Mouse (Mus musculus) thymus, adult 2 months (tissue): Measurements from ENCODE around the gene Capn7. TPM values are rescaled to one million over a fixed set of nuclear protein-coding genes. Genes with fewer than 3 reads are reported as not detected.
A peak's percentile ranks its signal among the peaks of the same experiment; 100 is the strongest.

Experiments
- DNase-seq: peaks from one replicate; pipeline ENCODE4 v3.0.0; 2021
- H3K27ac ChIP-seq: fragments of 200-500 bp; 2 replicates; pipeline ENCODE4 v1.5.1; 2012; ENCODE audit warnings: low read length, control low read depth; ENCODE audit not compliant: control insufficient read depth, insufficient read depth
- H3K27me3 ChIP-seq: fragments of 200-500 bp; 2 replicates; pipeline ENCODE4 v1.6.1; 2012; ENCODE audit warnings: mild to moderate bottlenecking, low read length, moderate library complexity, mixed read lengths; ENCODE audit not compliant: control insufficient read depth, insufficient read depth
- H3K36me3 ChIP-seq: fragments of 200-500 bp; 2 replicates; pipeline ENCODE4 v1.6.1; 2012; ENCODE audit warnings: mild to moderate bottlenecking, low read length, moderate library complexity; ENCODE audit not compliant: control insufficient read depth, insufficient read depth
- H3K4me1 ChIP-seq: fragments of 200-500 bp; replicated peaks from 2 replicates; pipeline ENCODE4 v1.6.1; 2012; ENCODE audit warnings: low read length; ENCODE audit not compliant: control insufficient read depth, insufficient read depth
- H3K4me3 ChIP-seq: fragments of 200-500 bp; 2 replicates; pipeline ENCODE4 v1.5.1; 2012; ENCODE audit warnings: mild to moderate bottlenecking, low read length, control low read depth, moderate library complexity; ENCODE audit not compliant: control insufficient read depth, insufficient read depth
- CTCF ChIP-seq: fragments of 200-500 bp; IDR thresholded peaks from 2 replicates; pipeline ENCODE4 v1.5.1; 2012; ENCODE audit warnings: mild to moderate bottlenecking, control low read depth, low read length, moderate library complexity, borderline replicate concordance; ENCODE audit not compliant: control insufficient read depth, poor library complexity, insufficient read depth; ENCODE audit errors: extremely low read depth
- POLR2A ChIP-seq: fragments of 200-500 bp; IDR thresholded peaks from 2 replicates; pipeline ENCODE4 v1.6.1; 2012; ENCODE audit warnings: mild to moderate bottlenecking, low read length, control low read depth, moderate library complexity; ENCODE audit not compliant: control insufficient read depth, poor library complexity, insufficient read depth; ENCODE audit errors: extremely low read depth
- WGBS: fragments of 180-500 bp; shearing (Covaris S2); methylation state at CpG from one replicate; pipeline ENCODE4 v1.1.7; 2018; 5-methylcytosine and 5-hydroxymethylcytosine counted together
- polyA plus RNA-seq: library from polyadenylated mRNA; depleted of rRNA; stranded (reverse); fragments of >200 nt; gene quantifications from 2 replicates; pipeline ENCODE4 v1.2.3, GENCODE M21; 2012

Gene Capn7
- polyA plus RNA-seq, 1 experiment = 24.2 TPM

DNA sequence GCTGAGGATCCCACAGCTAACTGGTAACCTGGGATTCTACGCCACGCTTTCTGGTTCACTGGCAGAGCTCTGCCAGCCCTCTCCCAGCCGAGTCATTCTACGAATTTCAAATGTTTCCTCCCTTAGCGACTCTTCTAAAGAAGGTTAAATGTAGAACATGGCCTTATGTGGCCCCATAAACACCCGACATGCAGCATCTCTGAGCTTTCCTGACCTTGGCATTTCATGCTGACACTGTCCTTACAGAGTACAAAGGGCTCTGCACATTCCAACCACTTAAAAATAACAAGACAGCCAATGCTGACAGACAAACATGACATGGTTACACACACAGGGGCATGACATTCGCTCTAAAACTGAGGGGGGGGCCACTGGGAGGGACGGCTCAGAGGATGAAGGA, 72.2 kb downstream of the Capn7 start:
- Histone ChIP-seq H3K4me3 (no peak overlapping the region), H3K27me3 (no peaks in the 10 kb centered on the region), H3K36me3 (no peaks in the 10 kb centered on the region), H3K27ac (no peak overlapping the region), H3K4me1 (peaks cover 20% of the 10 kb centered on the region)
- no peak for DNase-seq
- 86% methylated on average over 8 of the region's 8 CpGs for WGBS
- TF ChIP-seq POLR2A (no peak), CTCF (no peak)

DNA sequence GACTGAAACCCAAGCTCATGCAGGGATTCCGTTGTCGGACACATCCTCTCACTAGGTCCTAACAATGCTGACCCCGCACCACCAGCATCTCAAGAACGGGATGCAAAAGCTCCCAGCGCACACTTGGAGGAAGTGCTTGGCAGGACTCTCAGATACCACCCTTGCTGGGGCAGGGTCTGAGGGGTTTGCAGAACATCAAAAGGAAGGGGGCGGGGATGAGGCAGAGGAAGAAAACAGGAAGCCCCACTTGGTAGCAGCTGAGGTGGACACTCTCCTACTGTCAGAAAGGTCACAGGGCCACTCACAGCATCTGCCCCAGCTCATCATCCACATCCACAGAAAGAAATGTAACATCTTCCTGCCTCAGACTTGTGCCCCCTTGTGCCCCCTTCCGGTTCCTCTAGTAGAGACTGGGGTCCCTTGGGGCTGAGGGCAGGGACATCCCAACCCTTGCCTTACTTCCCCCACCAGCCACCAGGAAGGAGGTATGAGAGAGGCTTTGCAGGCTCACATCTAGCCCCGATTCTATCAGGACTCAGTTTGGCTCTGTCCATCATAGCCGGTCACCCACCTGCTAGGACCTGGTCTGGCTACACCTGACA, 73.8 kb downstream of the Capn7 start:
- peaks cover 33% of the 10 kb centered on the region for H3K4me1 ChIP-seq
- H3K27ac ChIP-seq = no peak overlapping the region
- 92% methylated on average over 9 of the region's 9 CpGs for WGBS

DNA sequence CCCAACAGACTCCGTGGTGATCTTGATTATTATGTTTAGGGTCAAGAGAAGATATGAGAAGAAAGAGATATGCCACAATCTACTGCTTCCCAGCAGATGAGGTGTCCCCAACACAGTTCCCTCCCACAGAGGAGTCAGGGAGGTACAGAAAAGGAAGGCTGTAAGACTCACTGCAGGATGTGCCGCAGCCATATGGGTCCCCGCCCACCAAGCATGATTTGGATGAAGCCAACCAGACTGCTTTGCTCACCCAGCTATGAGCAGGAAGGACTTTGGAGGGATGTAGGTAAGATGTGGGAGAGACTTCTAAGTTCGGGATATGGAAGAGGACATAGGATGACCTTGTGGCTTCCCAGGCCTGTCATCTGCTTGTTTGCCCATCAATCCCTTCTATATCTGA, 74.3 kb downstream of the Capn7 start:
- no peak overlapping the region for H3K27ac ChIP-seq
- WGBS = 97% methylated on average over 4 of the region's 4 CpGs
- no peaks in the 10 kb centered on the region for H3K36me3 ChIP-seq
- H3K4me1 ChIP-seq = peaks cover 38% of the 10 kb centered on the region
- no peak for TF ChIP-seq POLR2A
- TF ChIP-seq CTCF = no peak
- DNase-seq = no peak
- H3K4me3 ChIP-seq = no peak overlapping the region
- no peaks in the 10 kb centered on the region for H3K27me3 ChIP-seq

More for the DNA sequence above, 73.8 kb downstream of the Capn7 start:
- TF ChIP-seq CTCF = no peak
- TF ChIP-seq POLR2A = no peak
- no peak for DNase-seq
- Histone ChIP-seq H3K27me3 (no peaks in the 10 kb centered on the region), H3K4me3 (no peak overlapping the region), H3K36me3 (no peaks in the 10 kb centered on the region)

DNA sequence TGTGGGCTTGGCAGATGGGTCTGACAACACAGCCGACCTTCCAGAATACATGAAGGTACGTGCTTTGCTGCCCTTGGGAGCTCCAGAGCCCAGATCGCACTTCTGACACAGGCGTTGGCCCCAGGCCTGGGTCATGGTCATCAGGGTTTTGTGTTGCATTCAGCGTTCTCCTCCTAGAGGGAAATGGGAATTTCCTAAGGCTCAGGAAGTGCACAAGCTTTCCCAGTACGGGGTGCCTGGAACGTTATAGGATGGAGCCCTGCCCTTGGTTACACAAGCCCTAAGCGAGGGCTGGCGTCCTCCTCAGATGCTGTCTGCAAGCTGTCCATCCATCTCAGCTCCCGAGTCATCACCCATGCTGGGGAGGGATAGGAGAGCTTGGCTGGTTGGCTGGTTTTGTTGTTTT, 76.2 kb downstream of the Capn7 start:
- WGBS = 91% methylated on average over 10 of the region's 10 CpGs
- Histone ChIP-seq H3K27ac (no peak overlapping the region), H3K27me3 (no peaks in the 10 kb centered on the region), H3K4me3 (no peak overlapping the region), H3K36me3 (no peaks in the 10 kb centered on the region), H3K4me1 (peaks cover 49% of the 10 kb centered on the region)
- DNase-seq = no peak
- TF ChIP-seq POLR2A (no peak), CTCF (no peak)

DNA sequence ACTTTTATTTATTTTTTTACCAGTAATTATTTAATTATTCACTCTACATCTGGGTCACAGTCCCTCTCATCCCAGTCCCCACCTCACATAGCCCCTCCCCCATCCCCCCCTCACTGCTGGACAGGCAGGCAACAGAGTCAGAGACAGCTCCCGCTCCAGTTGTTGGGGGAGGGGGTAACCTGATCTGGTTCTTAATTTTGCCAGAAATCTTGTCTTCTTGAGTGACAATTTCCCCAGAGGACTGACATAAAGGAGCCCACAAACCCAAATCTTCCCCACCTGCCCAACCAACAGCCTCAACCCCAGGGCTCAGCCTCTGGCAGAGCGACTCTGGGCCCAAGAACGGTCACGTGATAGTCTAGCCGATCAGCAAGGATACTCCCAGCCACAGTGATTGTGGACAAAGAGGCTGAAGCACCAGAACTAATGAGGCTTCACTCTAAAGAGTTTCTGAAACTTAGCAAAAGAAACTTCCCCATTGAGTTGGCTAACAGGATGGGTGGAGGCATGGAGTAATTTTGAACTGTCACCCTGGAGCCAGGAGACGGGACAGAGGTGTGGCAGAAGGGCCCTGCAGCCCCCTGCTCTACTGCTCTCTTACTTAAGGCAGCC, 77.1 kb downstream of the Capn7 start:
- DNase-seq = no peak
- Histone ChIP-seq H3K4me1 (peaks cover 44% of the 10 kb centered on the region), H3K36me3 (no peaks in the 10 kb centered on the region), H3K27me3 (no peaks in the 10 kb centered on the region), H3K27ac (no peak overlapping the region), H3K4me3 (no peak overlapping the region)
- TF ChIP-seq CTCF (no peak), POLR2A (no peak)
- 24% methylated on average over 6 of the region's 6 CpGs for WGBS

DNA sequence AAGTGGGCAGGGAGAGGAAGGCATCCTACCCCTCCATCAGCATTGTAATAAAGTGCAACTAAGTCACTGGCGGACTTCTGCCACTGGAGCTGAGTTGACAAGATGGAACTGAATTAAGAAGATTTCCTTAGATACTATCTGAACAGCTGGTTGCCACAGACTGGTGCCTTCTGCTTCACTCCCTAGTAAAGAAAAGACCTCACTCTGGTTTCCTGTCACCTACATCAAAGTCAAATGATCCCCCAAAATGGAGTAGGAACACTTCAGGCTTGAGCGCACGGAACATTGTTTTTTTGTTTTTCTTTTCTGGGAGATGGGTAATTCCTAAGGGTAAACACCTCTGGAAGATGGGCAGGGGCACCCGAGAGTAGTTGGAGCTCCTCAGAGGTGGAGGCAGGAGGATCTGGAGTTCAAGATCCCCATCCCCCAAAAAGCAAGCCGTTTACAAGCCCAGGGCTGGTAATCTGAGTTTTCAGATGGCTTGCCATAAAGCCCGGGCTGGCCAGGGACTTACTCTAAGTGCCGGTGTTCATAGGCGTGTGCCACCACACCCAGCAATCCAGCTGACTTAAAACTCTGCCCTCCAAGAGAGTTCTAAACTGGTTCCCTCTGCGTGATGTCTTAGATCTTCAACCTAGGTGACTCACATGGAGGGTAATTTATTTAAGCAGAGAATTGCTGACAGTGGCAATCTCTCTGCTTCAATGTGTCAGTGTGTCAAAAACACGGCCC, 78.0 kb downstream of the Capn7 start:
- WGBS = 35% methylated on average over 10 of the region's 10 CpGs
- TF ChIP-seq CTCF (no peak), POLR2A (no peak)
- H3K27me3 ChIP-seq = no peaks in the 10 kb centered on the region
- peak; percentile 11 for DNase-seq
- H3K36me3 ChIP-seq = no peaks in the 10 kb centered on the region
- H3K4me3 ChIP-seq = no peak overlapping the region
- peaks cover 44% of the 10 kb centered on the region for H3K4me1 ChIP-seq
- peak overlapping the region; percentile 35 for H3K27ac ChIP-seq

DNA sequence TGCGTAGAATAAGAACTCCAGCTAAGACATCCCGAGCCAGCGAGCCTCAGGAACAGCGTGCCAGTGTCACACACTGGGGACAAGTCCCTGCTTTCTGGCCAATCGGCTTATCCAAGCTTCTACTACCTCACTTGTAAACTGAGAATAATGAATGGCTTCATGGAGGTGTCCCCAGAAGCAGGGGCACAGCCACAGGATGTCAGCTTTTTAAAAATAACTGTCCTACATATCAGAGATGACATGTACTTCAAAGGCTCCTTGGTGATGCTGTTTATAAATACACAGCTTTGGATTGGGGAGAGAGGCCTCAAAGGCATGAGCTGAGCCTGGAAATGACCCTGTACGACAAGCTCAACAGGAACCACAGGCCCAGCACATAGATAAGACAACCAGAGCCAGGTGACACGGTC, 78.5 kb downstream of the Capn7 start:
- Histone ChIP-seq H3K27ac (peak overlapping the region; percentile 35; the same call in 1 of the 2 replicates), H3K27me3 (no peaks in the 10 kb centered on the region), H3K36me3 (no peaks in the 10 kb centered on the region), H3K4me1 (peaks cover 44% of the 10 kb centered on the region), H3K4me3 (no peak overlapping the region)
- 70% methylated on average over 7 of the region's 7 CpGs for WGBS
- no peak for DNase-seq
- TF ChIP-seq POLR2A (no peak), CTCF (no peak)
